Mouse (Mus musculus): ENCODE data around the gene Kcnh2. TPM values are rescaled to one million over a fixed set of nuclear protein-coding genes. Genes with fewer than 3 reads are reported as not detected.
A peak's percentile ranks its signal among the peaks of the same experiment; 100 is the strongest.

The Kcnh2 gene
- polyA plus RNA-seq, 1 experiment from 2014 or later, result 26.2 TPM

GRCm38 (mm10) chr5:24374666-24375328 lies 23.4 kb upstream of the Kcnh2 start:
- ATAC-seq (ENCODE audit: extremely low read depth, insufficient number of reproducible peaks, low FRiP score, low TSS enrichment), result no peak
- H3K9me3 ChIP-seq, result no peaks in the 10 kb centered on the region
- H3K4me2 ChIP-seq, result no peak overlapping the region
- H3K4me3 ChIP-seq, result no peak overlapping the region
- H3K4me1 ChIP-seq, result peaks cover 34% of the 10 kb centered on the region
- 0 out of 2 replicates have a peak overlapping the region, but pooled peaks have one; percentile 29 for H3K27ac ChIP-seq (replicated peaks)
- H3K36me3 ChIP-seq, result no peaks in the 10 kb centered on the region; the same call in 1 of the 2 replicates
- 51% methylated on average over 7 of the region's 7 CpGs for whole genome bisulfite sequencing
- peaks cover 6% of the 10 kb centered on the region; the same call in 1 of the 2 replicates for H3K27me3 ChIP-seq (replicated peaks)
- H3K9ac ChIP-seq, result no peak overlapping the region

DNA sequence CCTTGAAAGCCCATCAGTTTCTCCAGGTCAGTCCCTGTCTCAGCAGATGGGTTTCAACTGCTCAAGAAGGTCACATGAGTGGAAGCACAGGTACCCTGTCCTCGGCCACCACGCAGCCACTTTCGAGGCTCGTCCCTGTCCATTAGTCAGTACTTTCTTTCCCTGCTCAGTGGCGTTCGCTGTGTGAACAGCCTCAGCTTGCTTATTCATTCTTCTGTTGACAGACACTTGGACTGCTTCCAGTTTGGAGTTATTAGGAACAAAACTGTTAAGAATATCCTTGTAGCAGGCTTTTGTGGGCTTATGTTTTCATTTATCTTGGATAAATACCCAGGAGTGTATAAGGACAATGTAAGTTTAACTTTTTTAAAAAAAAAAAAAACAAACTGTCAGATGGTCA lies 22.8 kb upstream of the Kcnh2 start:
- H3K9ac ChIP-seq, result peak overlapping the region; percentile 44; the same call in 1 of the 2 replicates
- peak overlapping the region; percentile 20; the same call in 1 of the 2 replicates for H3K4me2 ChIP-seq
- no peaks in the 10 kb centered on the region for H3K9me3 ChIP-seq
- ATAC-seq (ENCODE audit: extremely low read depth, insufficient number of reproducible peaks, low FRiP score, low TSS enrichment), result no peak
- H3K4me1 ChIP-seq, result peaks cover 28% of the 10 kb centered on the region
- 21% methylated on average over 6 of the region's 6 CpGs for WGBS
- H3K4me3 ChIP-seq, result no peak overlapping the region
- H3K36me3 ChIP-seq, result no peaks in the 10 kb centered on the region; the same call in 1 of the 2 replicates
- H3K27me3 ChIP-seq (replicated peaks), result peaks cover 6% of the 10 kb centered on the region; the same call in 1 of the 2 replicates
- peak overlapping the region; percentile 58 for H3K27ac ChIP-seq (replicated peaks)

DNA sequence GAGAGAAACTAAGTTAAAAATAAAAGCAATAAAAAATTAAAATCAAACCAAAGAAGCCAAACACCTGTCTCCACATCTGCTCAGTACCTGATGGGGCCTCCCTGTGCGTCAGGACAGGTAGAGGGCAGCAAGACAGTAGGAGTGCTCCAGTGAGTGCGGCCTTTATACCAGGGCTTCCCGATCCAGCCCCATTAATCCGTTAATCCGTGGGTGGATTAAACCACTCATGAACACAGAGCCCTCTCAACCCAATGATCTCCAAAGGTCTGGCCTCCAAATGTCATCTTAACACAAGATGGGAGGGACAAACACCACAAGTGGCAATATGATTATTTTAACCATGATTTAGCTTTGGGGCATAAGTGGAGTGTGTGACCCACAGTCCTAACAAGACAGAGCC lies 22.4 kb upstream of the Kcnh2 start:
- peaks cover 25% of the 10 kb centered on the region for H3K4me1 ChIP-seq
- H3K27ac ChIP-seq (replicated peaks), result peak overlapping the region; percentile 58
- no peak for ATAC-seq (ENCODE audit: extremely low read depth, insufficient number of reproducible peaks, low FRiP score, low TSS enrichment)
- peak overlapping the region; percentile 20; the same call in 1 of the 2 replicates for H3K4me2 ChIP-seq
- H3K9me3 ChIP-seq, result no peaks in the 10 kb centered on the region
- H3K9ac ChIP-seq, result peak overlapping the region; percentile 44; the same call in 1 of the 2 replicates
- H3K4me3 ChIP-seq, result no peak overlapping the region
- H3K36me3 ChIP-seq, result no peaks in the 10 kb centered on the region; the same call in 1 of the 2 replicates
- WGBS, result 78% methylated on average over 5 of the region's 5 CpGs
- peaks cover 6% of the 10 kb centered on the region for H3K27me3 ChIP-seq (replicated peaks)

- H3K4me2 ChIP-seq, result no peak overlapping the region
- WGBS, result 87% methylated on average over 9 of the region's 9 CpGs
- H3K9me3 ChIP-seq, result no peaks in the 10 kb centered on the region
- peaks cover 33% of the 10 kb centered on the region for H3K4me1 ChIP-seq
- H3K27ac ChIP-seq (replicated peaks), result no peak overlapping the region
- H3K9ac ChIP-seq, result no peak overlapping the region
- peaks cover 4% of the 10 kb centered on the region; the same call in 1 of the 2 replicates for H3K36me3 ChIP-seq
- H3K27me3 ChIP-seq (replicated peaks), result peaks cover 9% of the 10 kb centered on the region
- no peak for ATAC-seq (ENCODE audit: extremely low read depth, insufficient number of reproducible peaks, low FRiP score, low TSS enrichment)
- no peak overlapping the region for H3K4me3 ChIP-seq
These were observed 18.4 kb upstream of the Kcnh2 start for GRCm38 (mm10) chr5:24369767-24370166.

GRCm38 (mm10) chr5:24366426-24366825 lies 15.0 kb upstream of the Kcnh2 start:
- Histone ChIP-seq H3K4me1 (peaks cover 21% of the 10 kb centered on the region), H3K9me3 (no peaks in the 10 kb centered on the region), H3K9ac (0 out of 2 replicates have a peak overlapping the region, but pooled peaks have one; percentile 40), H3K27me3 (replicated peaks) (peaks cover 3% of the 10 kb centered on the region), H3K4me3 (peak overlapping the region; percentile 50), H3K27ac (replicated peaks) (0 out of 2 replicates have a peak overlapping the region, but pooled peaks have one; percentile 24), H3K4me2 (peak overlapping the region; percentile 59), H3K36me3 (peaks cover 4% of the 10 kb centered on the region; the same call in 1 of the 2 replicates)
- WGBS, result 58% methylated on average over 9 of the region's 9 CpGs
- ATAC-seq (ENCODE audit: extremely low read depth, insufficient number of reproducible peaks, low FRiP score, low TSS enrichment), result no peak

GRCm38 (mm10) chr5:24365528-24365927 lies 14.1 kb upstream of the Kcnh2 start:
- no peak for ATAC-seq (ENCODE audit: extremely low read depth, insufficient number of reproducible peaks, low FRiP score, low TSS enrichment)
- WGBS, result 14% methylated on average over 5 of the region's 5 CpGs
- peak overlapping the region; percentile 74 for H3K9ac ChIP-seq

GRCm38 (mm10) chr5:24364963-24365362 lies 13.6 kb upstream of the Kcnh2 start:
- Histone ChIP-seq H3K9ac (peak overlapping the region; percentile 74), H3K9me3 (no peaks in the 10 kb centered on the region), H3K4me2 (peak overlapping the region; percentile 59), H3K4me1 (peaks cover 29% of the 10 kb centered on the region), H3K36me3 (peaks cover 4% of the 10 kb centered on the region; the same call in 1 of the 2 replicates), H3K4me3 (peak overlapping the region; percentile 50), H3K27me3 (replicated peaks) (peaks cover 3% of the 10 kb centered on the region; the same call in 1 of the 2 replicates), H3K27ac (replicated peaks) (peak overlapping the region; percentile 77)
- no peak for ATAC-seq (ENCODE audit: extremely low read depth, insufficient number of reproducible peaks, low FRiP score, low TSS enrichment)
- 76% methylated on average over 10 of the region's 10 CpGs for WGBS

More at GRCm38 (mm10) chr5:24365528-24365927, 14.1 kb upstream of the Kcnh2 start:
- Histone ChIP-seq H3K27me3 (replicated peaks) (peaks cover 3% of the 10 kb centered on the region; the same call in 1 of the 2 replicates), H3K27ac (replicated peaks) (peak overlapping the region; percentile 77), H3K4me2 (peak overlapping the region; percentile 59), H3K36me3 (peaks cover 4% of the 10 kb centered on the region; the same call in 1 of the 2 replicates), H3K9me3 (no peaks in the 10 kb centered on the region), H3K4me1 (peaks cover 28% of the 10 kb centered on the region), H3K4me3 (peak overlapping the region; percentile 50)

GRCm38 (mm10) chr5:24364508-24364907 lies 13.1 kb upstream of the Kcnh2 start, which contains the start of gene Nos3:
Nos3 (plus strand) TSS chr5:24364810.
- H3K4me2 ChIP-seq, result peak within 1 kb of the TSS; percentile 59
- H3K9ac ChIP-seq, result peak within 1 kb of the TSS; percentile 74
- ATAC-seq (ENCODE audit: extremely low read depth, insufficient number of reproducible peaks, low FRiP score, low TSS enrichment), result peak; percentile 34; the same call in 1 of the 2 replicates
- H3K27me3 ChIP-seq (replicated peaks), result peaks cover 3% of the 10 kb centered on the region; the same call in 1 of the 2 replicates
- H3K9me3 ChIP-seq, result no peaks in the 10 kb centered on the region
- H3K4me3 ChIP-seq, result peak within 1 kb of the TSS; percentile 50
- 0 out of 2 replicates have a peak, but pooled peaks cover 4% of the 10 kb centered on the region for H3K36me3 ChIP-seq
- H3K4me1 ChIP-seq, result peaks cover 28% of the 10 kb centered on the region
- H3K27ac ChIP-seq (replicated peaks), result peak within 1 kb of the TSS; percentile 77
- 41% methylated on average over 12 of the region's 12 CpGs for WGBS

- 0 out of 2 replicates have a peak, but pooled peaks cover 4% of the 10 kb centered on the region for H3K36me3 ChIP-seq
- peak overlapping the region; percentile 77 for H3K27ac ChIP-seq (replicated peaks)
- H3K27me3 ChIP-seq (replicated peaks), result peaks cover 3% of the 10 kb centered on the region; the same call in 1 of the 2 replicates
- WGBS, result 46% methylated on average over 3 of the region's 3 CpGs
- no peak overlapping the region; the same call in 1 of the 2 replicates for H3K9ac ChIP-seq
- H3K4me2 ChIP-seq, result peak overlapping the region; percentile 59; the same call in 1 of the 2 replicates
- no peaks in the 10 kb centered on the region for H3K9me3 ChIP-seq
- H3K4me3 ChIP-seq, result no peak overlapping the region
- H3K4me1 ChIP-seq, result peaks cover 28% of the 10 kb centered on the region
- no peak for ATAC-seq (ENCODE audit: extremely low read depth, insufficient number of reproducible peaks, low FRiP score, low TSS enrichment)
These were observed 12.7 kb upstream of the Kcnh2 start for GRCm38 (mm10) chr5:24364061-24364460.

GRCm38 (mm10) chr5:24363467-24363866 lies 12.1 kb upstream of the Kcnh2 start:
- peaks cover 28% of the 10 kb centered on the region for H3K4me1 ChIP-seq
- no peaks in the 10 kb centered on the region for H3K9me3 ChIP-seq
- no peak overlapping the region for H3K4me2 ChIP-seq
- no peak overlapping the region for H3K4me3 ChIP-seq
- H3K36me3 ChIP-seq, result 0 out of 2 replicates have a peak, but pooled peaks cover 4% of the 10 kb centered on the region
- no peak for ATAC-seq (ENCODE audit: extremely low read depth, insufficient number of reproducible peaks, low FRiP score, low TSS enrichment)
- peak overlapping the region; percentile 77; the same call in 1 of the 2 replicates for H3K27ac ChIP-seq (replicated peaks)
- peaks cover 3% of the 10 kb centered on the region; the same call in 1 of the 2 replicates for H3K27me3 ChIP-seq (replicated peaks)
- 50% methylated on average over 2 of the region's 2 CpGs for WGBS
- H3K9ac ChIP-seq, result no peak overlapping the region

- H3K4me3 ChIP-seq, result no peak overlapping the region
- H3K36me3 ChIP-seq, result no peaks in the 10 kb centered on the region
- no peak for ATAC-seq (ENCODE audit: extremely low read depth, insufficient number of reproducible peaks, low FRiP score, low TSS enrichment)
- H3K27ac ChIP-seq (replicated peaks), result peak overlapping the region; percentile 55
- H3K4me2 ChIP-seq, result no peak overlapping the region
- no peak overlapping the region for H3K9ac ChIP-seq
- peaks cover 23% of the 10 kb centered on the region for H3K4me1 ChIP-seq
- 2% methylated on average over 7 of the region's 7 CpGs for WGBS
- H3K9me3 ChIP-seq, result no peaks in the 10 kb centered on the region
- no peaks in the 10 kb centered on the region for H3K27me3 ChIP-seq (replicated peaks)
These were observed 9.5 kb upstream of the Kcnh2 start for GRCm38 (mm10) chr5:24360792-24361454.
